Mouse (Mus musculus) midbrain, postnatal 0 days (tissue): Measurements from ENCODE around the gene Csdc2. TPM values are rescaled to one million over a fixed set of nuclear protein-coding genes. Genes with fewer than 3 reads are reported as not detected.

ENCODE experiments used
- ATAC-seq: fragments of 200-750 bp; cut with Nextera tagmentation; 2 replicates; pipeline ENCODE4 v1.8.0; 2017; ENCODE audit warnings: moderate number of reproducible peaks, mild to moderate bottlenecking, moderate TSS enrichment, moderate library complexity; ENCODE audit not compliant: low FRiP score
- DNase-seq: peaks from one replicate; pipeline ENCODE4 v3.0.0-alpha.2; 2015; ENCODE audit warnings: low spot score
- H3K27ac ChIP-seq: fragments of 300-500 bp; sonication (generic); 2 replicates; pipeline ENCODE4 v1.5.1; 2014; ENCODE audit warnings: low read depth, mild to moderate bottlenecking, low read length, mixed read lengths
- H3K27me3 ChIP-seq: fragments of 300-500 bp; sonication (generic); 2 replicates; pipeline ENCODE4 v1.6.1; 2014; ENCODE audit warnings: low read length, control low read depth, mixed read lengths; ENCODE audit not compliant: insufficient read depth
- H3K36me3 ChIP-seq: fragments of 300-500 bp; sonication (generic); 2 replicates; pipeline ENCODE4 v1.6.1; 2014; ENCODE audit warnings: low read length, control low read depth, mixed read lengths; ENCODE audit not compliant: insufficient read depth
- H3K4me1 ChIP-seq: fragments of 300-500 bp; sonication (generic); 2 replicates; pipeline ENCODE4 v1.6.1; 2014; ENCODE audit warnings: mild to moderate bottlenecking, control low read depth, antibody characterized with exemption, low read length, mixed read lengths; ENCODE audit not compliant: insufficient read depth
- H3K4me2 ChIP-seq: fragments of 300-500 bp; sonication (generic); 2 replicates; pipeline ENCODE4 v1.6.1; 2014; ENCODE audit warnings: low read depth, mild to moderate bottlenecking, low read length, mixed read lengths; ENCODE audit not compliant: poor library complexity, severe bottlenecking
- H3K4me3 ChIP-seq: fragments of 300-500 bp; sonication (generic); 2 replicates; pipeline ENCODE4 v1.5.1; 2014; ENCODE audit warnings: low read depth, mild to moderate bottlenecking, low read length, moderate library complexity
- H3K9ac ChIP-seq: fragments of 300-500 bp; sonication (generic); replicated peaks from 2 replicates; pipeline ENCODE4 v1.6.1; 2014; ENCODE audit warnings: mild to moderate bottlenecking, low read length, moderate library complexity, mixed read lengths; ENCODE audit not compliant: poor library complexity, severe bottlenecking
- H3K9me3 ChIP-seq: fragments of 300-500 bp; sonication (generic); 2 replicates; pipeline ENCODE4 v1.6.1; 2016; ENCODE audit warnings: low read length, control low read depth
- CTCF ChIP-seq: IDR thresholded peaks from 2 replicates; pipeline ENCODE4 v1.5.1; 2016; ENCODE audit warnings: antibody characterized with exemption, mild to moderate bottlenecking
- WGBS: fragments of 180-500 bp; shearing (Covaris S2); extraction: QIAGEN DNeasy Blood & Tissue Kit; methylation state at CpG from one replicate; pipeline ENCODE4 v1.1.7; 2014; 5-methylcytosine and 5-hydroxymethylcytosine counted together
- polyA plus RNA-seq: library from polyadenylated mRNA; unstranded; fragments of >200 nt; fragmentation: Nextera tagmentation; extraction: Ambion mirVana; gene quantifications from 2 replicates; pipeline ENCODE4 v1.2.1, GENCODE M21; 2015
- total RNA-seq: library from RNA; depleted of rRNA; stranded (reverse); fragments of >200 nt; gene quantifications from 2 replicates; pipeline ENCODE4 v1.2.3, GENCODE M21; 2014; rRNA removed

The Csdc2 gene
- 172 and 196 TPM in 2 replicates for total RNA-seq
- polyA plus RNA-seq = 323 and 327 TPM in 2 replicates

- Histone ChIP-seq H3K9ac (peak within 1 kb of the TSS; percentile 83), H3K36me3 (0 out of 2 replicates have a peak, but pooled peaks cover 4% of the 10 kb centered on the region), H3K4me1 (peaks cover 17% of the 10 kb centered on the region; the same call in 1 of the 2 replicates), H3K27me3 (no peaks in the 10 kb centered on the region), H3K4me3 (peak within 1 kb of the TSS; percentile 70), H3K4me2 (peak within 1 kb of the TSS; percentile 70), H3K9me3 (no peaks in the 10 kb centered on the region), H3K27ac (peak within 1 kb of the TSS; percentile 94)
- ATAC-seq (peak; percentile 84), DNase-seq (peak; percentile 89)
- peak; percentile 53 for TF ChIP-seq CTCF
- 0% methylated on average over 12 of the region's 12 CpGs for WGBS
These were observed at the start of gene Csdc2 for GRCm38 (mm10) chr15:81936679-81937078. TSS of gene Csdc2 (plus strand) at chr15:81936759.

DNA sequence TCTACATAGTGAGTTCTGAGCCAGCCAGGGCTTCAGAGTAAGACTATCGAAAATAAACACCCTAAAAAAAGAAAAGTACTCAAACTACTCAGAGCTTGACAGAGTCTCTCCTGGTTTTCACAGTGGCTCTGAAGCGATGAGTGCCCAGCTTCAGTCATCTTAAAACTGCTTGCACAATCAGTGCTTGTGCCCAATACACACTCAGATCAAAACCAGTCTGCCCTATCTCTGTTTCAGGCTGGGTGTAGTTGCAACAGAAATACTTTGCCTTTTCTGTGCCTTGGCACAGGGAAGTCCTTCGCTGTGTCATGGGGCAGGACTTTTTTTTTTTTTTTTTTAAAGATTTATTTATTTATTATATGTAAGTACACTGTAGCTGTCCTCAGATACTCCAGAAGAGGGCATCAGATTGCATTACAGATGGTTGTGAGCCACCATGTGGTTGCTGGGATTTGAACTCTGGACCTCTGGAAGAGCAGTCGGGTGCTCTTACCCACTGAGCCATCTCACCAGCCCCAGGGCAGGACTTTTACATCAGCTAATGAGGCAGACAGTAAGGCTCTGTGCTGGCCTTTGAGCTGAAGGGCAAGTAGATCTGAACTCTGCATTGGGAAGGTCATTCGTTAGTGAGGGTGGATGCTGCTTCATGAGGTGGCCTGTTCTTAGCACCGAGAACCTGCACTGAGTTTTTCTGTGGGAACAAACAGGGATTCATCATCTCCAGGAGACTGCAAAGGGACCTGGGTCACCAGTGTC lies 49.6 kb upstream of the Csdc2 start:
- H3K27ac ChIP-seq = no peak overlapping the region
- no peak overlapping the region for H3K4me2 ChIP-seq
- DNase-seq (no peak), ATAC-seq (no peak)
- 94% methylated on average over 6 of the region's 6 CpGs for WGBS
- H3K4me1 ChIP-seq = no peaks in the 10 kb centered on the region
- TF ChIP-seq CTCF = no peak
- H3K4me3 ChIP-seq = no peak overlapping the region
- no peaks in the 10 kb centered on the region for H3K27me3 ChIP-seq
- H3K9me3 ChIP-seq = no peaks in the 10 kb centered on the region
- no peak overlapping the region for H3K9ac ChIP-seq
- H3K36me3 ChIP-seq = peaks cover 22% of the 10 kb centered on the region

DNA sequence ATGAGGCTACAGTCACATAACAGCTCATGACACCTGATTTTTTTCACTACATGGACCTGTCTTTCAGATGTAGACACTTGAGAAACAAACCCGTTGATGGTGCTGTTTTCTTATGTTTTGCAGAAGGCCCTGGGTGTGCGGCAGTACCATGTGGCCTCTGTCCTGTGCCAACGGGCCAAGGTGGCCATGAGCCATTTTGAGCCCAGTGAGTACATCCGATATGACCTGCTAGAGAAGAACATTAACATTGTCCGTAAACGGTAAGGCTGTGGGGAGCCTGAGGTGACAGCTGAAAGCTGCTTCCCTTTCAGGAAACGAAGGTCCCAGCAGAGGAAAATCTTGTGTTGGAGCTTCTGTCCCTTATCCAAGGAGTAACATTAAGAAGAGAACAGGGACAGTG lies 47.4 kb upstream of the Csdc2 start:
- H3K36me3 ChIP-seq = peaks cover 29% of the 10 kb centered on the region
- no peaks in the 10 kb centered on the region for H3K27me3 ChIP-seq
- no peaks in the 10 kb centered on the region for H3K4me1 ChIP-seq
- H3K9ac ChIP-seq = no peak overlapping the region
- ATAC-seq (no peak), DNase-seq (no peak)
- TF ChIP-seq CTCF = no peak
- no peak overlapping the region for H3K4me3 ChIP-seq
- WGBS = 95% methylated on average over 7 of the region's 7 CpGs
- H3K4me2 ChIP-seq = no peak overlapping the region
- no peaks in the 10 kb centered on the region for H3K9me3 ChIP-seq
- H3K27ac ChIP-seq = no peak overlapping the region

GRCm38 (mm10) chr15:81891140-81891802 lies 45.3 kb upstream of the Csdc2 start:
- ATAC-seq (no peak), DNase-seq (no peak)
- Histone ChIP-seq H3K4me1 (no peaks in the 10 kb centered on the region), H3K4me2 (no peak overlapping the region), H3K9me3 (no peaks in the 10 kb centered on the region), H3K36me3 (peaks cover 35% of the 10 kb centered on the region), H3K9ac (no peak overlapping the region), H3K27me3 (no peaks in the 10 kb centered on the region), H3K4me3 (no peak overlapping the region), H3K27ac (no peak overlapping the region)
- WGBS = 95% methylated on average over 7 of the region's 7 CpGs
- no peak for TF ChIP-seq CTCF

DNA sequence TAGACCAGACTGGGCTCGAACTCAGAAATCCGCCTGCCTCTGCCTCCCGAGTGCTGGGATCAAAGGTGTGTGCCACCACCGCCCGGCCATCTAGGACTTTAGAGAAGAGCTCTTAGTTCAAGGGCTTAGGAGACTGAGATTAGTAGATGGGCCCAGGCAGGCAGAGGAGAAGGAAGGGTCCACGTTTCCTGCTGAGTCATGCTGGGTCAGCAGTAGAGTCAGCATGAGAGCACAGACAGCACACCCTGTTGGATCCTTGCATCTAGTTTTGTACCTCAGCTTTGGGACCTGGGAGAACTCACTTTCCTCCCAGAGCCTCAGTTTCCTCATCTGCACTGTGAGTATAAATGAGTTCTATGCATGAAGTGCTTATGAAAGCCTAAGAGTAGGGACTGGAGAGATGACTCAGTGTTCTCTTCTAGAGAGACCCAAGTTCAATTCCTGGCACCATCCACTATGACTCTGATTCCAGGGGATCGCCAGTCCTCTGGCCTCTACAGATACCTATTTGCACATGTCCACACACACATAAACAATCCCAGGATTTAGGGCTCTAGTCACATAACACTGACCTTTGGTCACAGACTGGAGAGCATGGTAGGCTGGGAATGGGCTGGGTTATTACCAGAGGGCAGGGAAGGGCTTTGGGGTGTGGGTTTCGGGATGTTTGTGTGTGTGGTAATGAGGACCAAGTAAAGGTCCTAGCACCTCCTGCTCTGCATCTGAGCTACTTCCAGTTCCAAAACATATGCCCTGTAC lies 44.6 kb upstream of the Csdc2 start:
- no peak for TF ChIP-seq CTCF
- peaks cover 35% of the 10 kb centered on the region for H3K36me3 ChIP-seq
- H3K27me3 ChIP-seq = no peaks in the 10 kb centered on the region
- no peak overlapping the region for H3K27ac ChIP-seq
- no peak overlapping the region for H3K4me2 ChIP-seq
- no peak overlapping the region for H3K4me3 ChIP-seq
- H3K4me1 ChIP-seq = no peaks in the 10 kb centered on the region
- ATAC-seq = no peak
- 96% methylated on average over 8 of the region's 8 CpGs for WGBS
- H3K9ac ChIP-seq = no peak overlapping the region
- H3K9me3 ChIP-seq = no peaks in the 10 kb centered on the region
- DNase-seq = no peak
